Mouse (Mus musculus) lung, adult 2 months (tissue): ENCODE measurements around the gene Spop.

ENCODE experiments used
- CTCF ChIP-seq: fragments of 200-500 bp; IDR thresholded peaks from 2 replicates; pipeline ENCODE4 v1.5.1; 2011; ENCODE audit warnings: mild to moderate bottlenecking, low read length, control low read depth; ENCODE audit not compliant: insufficient read depth
- POLR2A ChIP-seq: fragments of 200-500 bp; IDR thresholded peaks from 2 replicates; pipeline ENCODE4 v1.6.1; 2011; ENCODE audit warnings: low read depth, mild to moderate bottlenecking, control low read depth, low read length, borderline replicate concordance; ENCODE audit errors: extremely low read depth

GRCm38 (mm10) chr11:95510631-95511030, 96.8 kb downstream of the Spop start:
- no peak for TF ChIP-seq CTCF
- TF ChIP-seq POLR2A = no peak
